Comparison of ENCODE assay signal across 8 mouse cellular contexts in the genomic region with DNA sequence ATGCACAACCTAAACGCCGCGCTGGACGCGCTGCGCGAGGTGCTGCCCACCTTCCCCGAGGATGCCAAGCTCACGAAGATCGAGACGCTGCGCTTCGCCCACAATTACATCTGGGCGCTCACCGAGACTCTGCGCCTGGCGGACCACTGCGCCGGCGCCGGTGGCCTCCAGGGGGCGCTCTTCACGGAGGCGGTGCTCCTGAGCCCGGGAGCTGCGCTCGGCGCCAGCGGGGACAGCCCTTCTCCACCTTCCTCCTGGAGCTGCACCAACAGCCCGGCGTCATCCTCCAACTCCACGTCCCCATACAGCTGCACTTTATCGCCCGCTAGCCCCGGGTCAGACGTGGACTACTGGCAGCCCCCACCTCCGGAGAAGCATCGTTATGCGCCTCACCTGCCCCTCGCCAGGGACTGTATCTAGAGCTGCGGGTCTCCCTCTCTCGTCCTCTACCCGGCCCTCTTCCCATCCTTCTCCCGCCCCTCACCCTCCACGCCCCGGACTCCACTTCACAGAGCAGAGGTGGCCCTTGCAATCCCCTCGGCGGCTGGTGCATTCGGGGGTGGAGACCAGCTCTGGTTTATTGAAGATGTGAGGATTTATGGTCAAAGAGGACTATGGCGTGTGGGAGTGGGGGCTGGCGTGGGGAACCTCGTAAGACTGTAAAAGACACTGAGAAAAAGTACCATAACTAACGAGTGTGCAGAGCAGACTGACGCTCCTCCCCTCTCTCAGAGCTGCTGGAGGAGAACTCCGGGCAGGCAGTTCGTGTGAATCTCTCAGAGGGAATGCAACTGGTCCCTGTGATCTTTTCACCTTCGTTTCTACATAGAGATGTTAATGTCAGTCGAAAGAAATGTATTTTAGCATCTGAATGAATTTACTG. TPM values are rescaled to one million over a fixed set of nuclear protein-coding genes. Genes with fewer than 3 reads are reported as not detected.
DNase-seq lines count a peak whose midpoint lies in the region; ATAC-seq and TF ChIP-seq lines count a peak whose summit lies in the region.

No protein-coding gene starts in this region.

- ATAC-seq in granulocyte monocyte progenitor cell, adult 5-6 weeks (replicated peaks; ENCODE audit: poor library complexity, severe bottlenecking) = peak; percentile 86
- ATAC-seq in limb, embryonic 15.5 days (ENCODE audit: insufficient number of reproducible peaks, low FRiP score, low TSS enrichment, low read depth) = peak; percentile 69; the same call in 1 of the 2 replicates
- peak; percentile 79 for ATAC-seq in midbrain, embryonic 16.5 days

- no peaks in the 10 kb centered on the region for H3K36me3 ChIP-seq in kidney, adult 2 months (ENCODE audit: control insufficient read depth, insufficient read depth, low read length)
- no peaks in the 10 kb centered on the region for H3K36me3 ChIP-seq in limb, embryonic 15.5 days
- no peaks in the 10 kb centered on the region for H3K36me3 ChIP-seq in midbrain, embryonic 16.5 days (ENCODE audit: control insufficient read depth, insufficient read depth, low read length)

- H3K9ac ChIP-seq in limb, embryonic 15.5 days = 0 out of 2 replicates have a peak overlapping the region, but pooled peaks have one; percentile 10
- H3K9ac ChIP-seq in midbrain, embryonic 16.5 days (ENCODE audit: low read depth, low read length) = peak overlapping the region; percentile 60

- H3K27me3 ChIP-seq in kidney, adult 2 months (replicated peaks; ENCODE audit: control insufficient read depth, insufficient read depth, low read length) = peaks cover 10% of the 10 kb centered on the region
- peaks cover 93% of the 10 kb centered on the region for H3K27me3 ChIP-seq in limb, embryonic 15.5 days
- H3K27me3 ChIP-seq in midbrain, embryonic 16.5 days (ENCODE audit: control insufficient read depth, insufficient read depth, low read depth, low read length) = peaks cover 32% of the 10 kb centered on the region

- under 1% methylated on average over 58 of the region's 58 CpGs for WGBS in kidney, adult 2 months
- under 1% methylated on average over 57 of the region's 58 CpGs for whole genome bisulfite sequencing in limb, embryonic 15.5 days
- WGBS in midbrain, embryonic 16.5 days = under 1% methylated on average over 58 of the region's 58 CpGs

- TF ChIP-seq POLR2A in kidney, adult 2 months (IDR thresholded peaks at IDR 0.05; ENCODE audit: low read depth, low read length) = no peak

- peak; percentile 71 for TF ChIP-seq CTCF in kidney, adult 2 months (conservative IDR thresholded peaks at IDR 0.05; ENCODE audit: insufficient read depth, insufficient read length, low read depth, low read length)

- H3K4me2 ChIP-seq in limb, embryonic 15.5 days = peak overlapping the region; percentile 88
- peak overlapping the region; percentile 91 for H3K4me2 ChIP-seq in midbrain, embryonic 16.5 days (ENCODE audit: low read length)

- H3K9me3 ChIP-seq in limb, embryonic 15.5 days = no peaks in the 10 kb centered on the region
- no peaks in the 10 kb centered on the region for H3K9me3 ChIP-seq in midbrain, embryonic 16.5 days (replicated peaks; ENCODE audit: control insufficient read depth, low read length, poor library complexity, severe bottlenecking)

- peak; percentile 28 for DNase-seq in 3T3-L1 (ENCODE audit: low read depth, low spot score)
- peak; percentile 88 for DNase-seq in adrenal gland, postnatal 10 days
- DNase-seq in embryo, embryonic 11.5 days (ENCODE audit: low read depth, low spot score) = peak; percentile 65
- DNase-seq in kidney, adult 2 months = peak; percentile 69
- DNase-seq in spleen, postnatal 14 days (ENCODE audit: low spot score in 2 of 2) = peak; percentile 39 to 59

- no peaks in the 10 kb centered on the region for H3K4me1 ChIP-seq in kidney, adult 2 months (ENCODE audit: control insufficient read depth, insufficient read depth, low read length)
- peaks cover 27% of the 10 kb centered on the region for H3K4me1 ChIP-seq in limb, embryonic 15.5 days
- peaks cover 23% of the 10 kb centered on the region for H3K4me1 ChIP-seq in midbrain, embryonic 16.5 days (ENCODE audit: control insufficient read depth, insufficient read depth, low read length)

- H3K4me3 ChIP-seq in kidney, adult 2 months (ENCODE audit: insufficient read depth, low read depth, low read length) = peak overlapping the region; percentile 29; the same call in 1 of the 2 replicates
- H3K4me3 ChIP-seq in limb, embryonic 15.5 days = peak overlapping the region; percentile 41
- peak overlapping the region; percentile 46 for H3K4me3 ChIP-seq in midbrain, embryonic 16.5 days (ENCODE audit: low read depth, low read length)

- H3K27ac ChIP-seq in kidney, adult 2 months (ENCODE audit: insufficient read depth, low read depth, low read length) = no peak overlapping the region
- H3K27ac ChIP-seq in limb, embryonic 15.5 days = no peak overlapping the region
- H3K27ac ChIP-seq in midbrain, embryonic 16.5 days (ENCODE audit: low read length) = peak overlapping the region; percentile 69

RNA-seq across cellular contexts. Expression of a gene that starts 1.4 kb away (rescaled TPM):
- total RNA-seq in adrenal gland, postnatal 10 days (2021) = not detected
- total RNA-seq in granulocyte monocyte progenitor cell, adult 5-6 weeks (2014; fragmentation: Nextera tagmentation) = not detected in 2 replicates
- not detected in 2 replicates for total RNA-seq in granulocyte monocyte progenitor cell, adult 5-6 weeks (2017)
- not detected in 2 replicates for polyA plus RNA-seq in kidney, adult 2 months (2012; rRNA removed)
- polyA plus RNA-seq in limb, embryonic 15.5 days (2015; fragmentation: Nextera tagmentation; extraction: Ambion mirVana) = not detected in 2 replicates
- polyA plus RNA-seq in midbrain, embryonic 16.5 days (2015; fragmentation: Nextera tagmentation; extraction: Ambion mirVana) = 5.2 and 16.9 TPM in 2 replicates

Comparison
In these comparisons a context has a peak if more than half of its experiments do, and no peak if none do; other contexts are left out.
1. DNase-seq: peak in every context shown above with its lines; median percentile 88 in adrenal gland, postnatal 10 days; 69 in kidney, adult 2 months; 65 in embryo, embryonic 11.5 days; 49 in spleen, postnatal 14 days; 28 in 3T3-L1.